Mouse (Mus musculus): ENCODE measurements at regions not wholly inside any gene's neighbourhood (a gene's known extent, or its start where the extent isn't known, plus 50 kb on each side); places are given as distances from the start of the nearest gene placed in this dataset.

GRCm38 (mm10) chr1:122357015-122357414, 789.2 kb upstream of the Ddx18 start:
- H3K27me3 ChIP-seq (ENCODE audit: low read depth, poor library complexity, severe bottlenecking), result no peaks in the 10 kb centered on the region
- H3K36me3 ChIP-seq, result no peaks in the 10 kb centered on the region
- no peak overlapping the region for H3K27ac ChIP-seq
- no peak overlapping the region for H3K4me3 ChIP-seq
- no peaks in the 10 kb centered on the region for H3K9me3 ChIP-seq (replicated peaks)
- DNase-seq (ENCODE audit: low spot score), result peak; percentile 100
- H3K4me1 ChIP-seq, result no peaks in the 10 kb centered on the region
- WGBS, result 93% methylated on average over 16 of the region's 16 CpGs

GRCm38 (mm10) chr1:122351530-122351929, 783.7 kb upstream of the Ddx18 start:
- DNase-seq (ENCODE audit: low spot score), result no peak
- no peak overlapping the region for H3K27ac ChIP-seq
- no peaks in the 10 kb centered on the region for H3K4me1 ChIP-seq
- no peaks in the 10 kb centered on the region for H3K9me3 ChIP-seq (replicated peaks)
- no peaks in the 10 kb centered on the region for H3K36me3 ChIP-seq
- H3K4me3 ChIP-seq, result no peak overlapping the region
- H3K27me3 ChIP-seq (ENCODE audit: low read depth, poor library complexity, severe bottlenecking), result no peaks in the 10 kb centered on the region

GRCm38 (mm10) chr1:122333267-122333666, 765.5 kb upstream of the Ddx18 start:
- Histone ChIP-seq H3K4me3 (no peak overlapping the region), H3K36me3 (no peaks in the 10 kb centered on the region), H3K27me3 (ENCODE audit: low read depth, poor library complexity, severe bottlenecking) (no peaks in the 10 kb centered on the region), H3K27ac (no peak overlapping the region), H3K4me1 (no peaks in the 10 kb centered on the region), H3K9me3 (replicated peaks) (no peaks in the 10 kb centered on the region)
- no peak for DNase-seq (ENCODE audit: low spot score)
- WGBS, result 79% methylated on average over 6 of the region's 6 CpGs

GRCm38 (mm10) chr1:122328276-122328675, 760.5 kb upstream of the Ddx18 start:
- no peaks in the 10 kb centered on the region for H3K27me3 ChIP-seq (ENCODE audit: low read depth, poor library complexity, severe bottlenecking)
- no peaks in the 10 kb centered on the region for H3K4me1 ChIP-seq
- H3K9me3 ChIP-seq (replicated peaks), result no peaks in the 10 kb centered on the region
- H3K4me3 ChIP-seq, result no peak overlapping the region
- 58% methylated on average over 1 of the region's 1 CpGs for WGBS
- H3K27ac ChIP-seq, result no peak overlapping the region
- H3K36me3 ChIP-seq, result no peaks in the 10 kb centered on the region
- no peak for DNase-seq (ENCODE audit: low spot score)
